In the genomic region with DNA sequence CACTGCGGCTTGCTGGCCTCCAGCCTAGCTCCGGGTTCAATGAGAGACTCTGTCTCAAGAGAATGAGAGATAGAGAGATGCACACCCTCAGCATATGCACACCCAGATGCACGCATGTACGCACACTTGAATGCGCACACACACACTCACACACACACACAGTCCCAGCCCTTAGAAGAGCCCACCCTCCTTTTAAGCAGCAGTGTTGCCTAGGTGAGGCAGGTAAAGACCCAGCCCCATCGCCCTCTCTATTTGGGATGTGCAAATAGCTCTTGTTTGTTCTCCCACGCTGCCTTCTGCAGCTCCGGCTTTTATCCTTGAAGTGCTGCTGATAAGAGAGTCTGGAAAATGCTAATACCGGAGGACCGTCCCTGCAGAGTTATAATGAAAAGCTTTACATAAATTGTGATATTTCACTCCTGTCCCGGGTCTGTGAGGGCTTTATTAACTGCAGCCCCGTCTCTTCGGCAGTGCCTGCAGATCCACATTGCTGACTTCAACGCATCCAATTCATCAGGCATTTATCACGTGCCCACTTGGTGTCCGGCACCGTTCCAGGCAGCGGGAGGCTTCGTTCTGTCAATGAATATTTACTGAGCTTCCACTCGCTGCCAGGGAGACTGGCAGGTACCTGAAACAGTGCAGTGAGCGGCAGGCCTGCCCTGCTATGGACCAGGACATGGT, we compare ENCODE assay signal across 9 mouse cellular contexts.
DNase-seq lines count a peak whose midpoint lies in the region; ATAC-seq lines count a peak whose summit lies in the region.
"Had no signal": no experiment of that assay in that cellular context is flagged by ENCODE, and none has a peak within 500 bp of the region (broad histone marks: within the 10 kb centered on the region; RNA-seq: fewer than 3 reads in every experiment).

No protein-coding gene starts in this region.

- peak; percentile 45 to 63 for DNase-seq in cerebellum, postnatal 25 days
- peak; percentile 49 to 55 for DNase-seq in layer of hippocampus, postnatal 36 days
- DNase-seq in layer of hippocampus, adult 9-11 months: no peak
- DNase-seq in lung, adult 18-20 months: peak; percentile 53 to 71
- DNase-seq in urinary bladder, postnatal 36 days (ENCODE audit: low spot score in 2 of 2): no peak
- no peak for DNase-seq in embryo, embryonic 11 days

- no peaks in the 10 kb centered on the region for H3K9me3 ChIP-seq in neural tube, embryonic 15.5 days (replicated peaks)
- H3K9me3 ChIP-seq: heart, embryonic 15.5 days had no signal

- H3K27ac ChIP-seq in neural tube, embryonic 15.5 days (replicated peaks): peak overlapping the region; percentile 30; the same call in 1 of the 2 replicates
- H3K27ac ChIP-seq: heart, embryonic 15.5 days had no signal

- peaks cover 34% of the 10 kb centered on the region for H3K4me1 ChIP-seq in neural tube, embryonic 15.5 days

- WGBS in neural tube, embryonic 15.5 days: 40% methylated on average over 21 of the region's 21 CpGs

- no peaks in the 10 kb centered on the region for H3K27me3 ChIP-seq in neural tube, embryonic 15.5 days (replicated peaks)
- H3K27me3 ChIP-seq: heart, embryonic 15.5 days had no signal

- no peak for ATAC-seq in cerebellum, adult (ENCODE audit: insufficient number of reproducible peaks, low FRiP score, low TSS enrichment)
- ATAC-seq in neural tube, embryonic 15.5 days (ENCODE audit: low FRiP score): peak; percentile 48; the same call in 1 of the 2 replicates

- no peak overlapping the region; the same call in 1 of the 2 replicates for H3K4me2 ChIP-seq in neural tube, embryonic 15.5 days
- H3K4me2 ChIP-seq: heart, embryonic 15.5 days had no signal

- H3K4me3 ChIP-seq in neural tube, embryonic 15.5 days (replicated peaks): no peak overlapping the region
- H3K4me3 ChIP-seq: heart, embryonic 15.5 days had no signal

- H3K9ac ChIP-seq in neural tube, embryonic 15.5 days (replicated peaks): 0 out of 2 replicates have a peak overlapping the region, but pooled peaks have one; percentile 1
- H3K9ac ChIP-seq: heart, embryonic 15.5 days had no signal

- H3K36me3 ChIP-seq in neural tube, embryonic 15.5 days: no peaks in the 10 kb centered on the region
- H3K36me3 ChIP-seq: heart, embryonic 15.5 days had no signal

Comparison
In these comparisons a context has a peak if more than half of its experiments do, and no peak if none do; other contexts are left out.
1. DNase-seq: peak in cerebellum, postnatal 25 days (2 of 2), layer of hippocampus, postnatal 36 days (2 of 2) and lung, adult 18-20 months (2 of 2); none in layer of hippocampus, adult 9-11 months (single experiment), urinary bladder, postnatal 36 days (0 of 2) and embryo, embryonic 11 days (single experiment).